Mouse (Mus musculus) adrenal gland, adult 18-20 months (tissue): ENCODE measurements around the gene Itga2b. TPM values are rescaled to one million over a fixed set of nuclear protein-coding genes. Genes with fewer than 3 reads are reported as not detected.

Source experiments
- microRNA-seq, 2 experiments: library from miRNA; unstranded; fragments of <30 nt; microRNA quantifications; one replicate each; pipeline ENCODE4 v1.2.0; 2021; ENCODE audit warnings: borderline number of aligned reads in 2 of 2
- total RNA-seq, 2 experiments: library from RNA; stranded (reverse); gene quantifications; 1 replicate in 1 of 2; 2 replicates in 1 of 2; pipeline ENCODE4 v1.2.3; 2021

Gene Itga2b
- total RNA-seq, 2 experiments from 2014 or later = 3.4 to 3.6 TPM

Small RNAs within 50 kb of the gene (microRNA-seq; reads per million reads assigned to microRNA genes)
- 0.47 to 1.8 reads per million in 2 experiments for gene Mir6930

Other genes with a start within 250 kb of the Itga2b start
- 100 to 1,000 TPM in 1 of 2 experiments, 10 to 100 TPM in 1; 79.1 to 115 TPM for gene Hdac5, start 240.0 kb downstream of the Itga2b start, total RNA-seq
- gene BC030867, start 221.2 kb downstream of the Itga2b start, total RNA-seq = under 1 TPM in 1 of 2 experiments, not detected in 1; 0.46 TPM
- under 1 TPM; 0.30 to 0.61 TPM for gene Asb16, start 201.4 kb downstream of the Itga2b start, total RNA-seq
- 10 to 100 TPM; 43.3 to 55.3 TPM for gene Tmub2, start 185.2 kb downstream of the Itga2b start, total RNA-seq
- 10 to 100 TPM; 44.3 to 53.4 TPM for gene Atxn7l3, start 173.5 kb downstream of the Itga2b start, total RNA-seq
- 100 to 1,000 TPM in 1 of 2 experiments, 10 to 100 TPM in 1; 93.7 to 117 TPM for gene Ubtf, start 150.4 kb downstream of the Itga2b start, total RNA-seq
- gene Slc4a1, start 103.9 kb downstream of the Itga2b start, total RNA-seq = under 1 TPM; 0.23 to 0.80 TPM
- 10 to 100 TPM; 40.0 to 45.9 TPM for gene Rundc3a, start 76.7 kb downstream of the Itga2b start, total RNA-seq
- gene Slc25a39, start 62.2 kb downstream of the Itga2b start, total RNA-seq = 100 to 1,000 TPM; 461 to 466 TPM
- gene Grn, start 39.8 kb downstream of the Itga2b start, total RNA-seq = 100 to 1,000 TPM; 156 to 181 TPM
- gene Fam171a2, start 22.4 kb downstream of the Itga2b start, total RNA-seq = 1 to 10 TPM; 3.4 to 3.5 TPM
- gene Gpatch8, start 86.3 kb upstream of the Itga2b start, total RNA-seq = 10 to 100 TPM; 24.6 to 29.8 TPM
- gene Gm11627, start 109.3 kb upstream of the Itga2b start, total RNA-seq = not detected
- 1 to 10 TPM; 2.6 to 3.6 TPM for gene Fzd2, start 134.3 kb upstream of the Itga2b start, total RNA-seq
- not detected for gene Meioc, start 193.6 kb upstream of the Itga2b start, total RNA-seq
- 10 to 100 TPM; 21.7 to 30.4 TPM for gene Ccdc43, start 227.7 kb upstream of the Itga2b start, total RNA-seq